Mouse (Mus musculus) heart, adult 2 months (tissue): ENCODE measurements around the gene Zdhhc18.

Experiments used
- CTCF ChIP-seq: fragments of 200-600 bp; IDR thresholded peaks from 2 replicates; pipeline ENCODE4 v1.8.1; 2022; ENCODE audit warnings: antibody characterized with exemption, mild to moderate bottlenecking, moderate library complexity
- EP300 ChIP-seq: fragments of 200-500 bp; IDR thresholded peaks from 2 replicates; pipeline ENCODE4 v1.6.1; 2011; ENCODE audit warnings: low read depth, low read length, control low read depth; ENCODE audit not compliant: insufficient read depth
- POLR2A ChIP-seq: fragments of 200-500 bp; IDR thresholded peaks from 2 replicates; pipeline ENCODE4 v1.6.1; 2011; ENCODE audit warnings: mild to moderate bottlenecking, low read depth, low read length, control low read depth; ENCODE audit not compliant: insufficient read depth

DNA sequence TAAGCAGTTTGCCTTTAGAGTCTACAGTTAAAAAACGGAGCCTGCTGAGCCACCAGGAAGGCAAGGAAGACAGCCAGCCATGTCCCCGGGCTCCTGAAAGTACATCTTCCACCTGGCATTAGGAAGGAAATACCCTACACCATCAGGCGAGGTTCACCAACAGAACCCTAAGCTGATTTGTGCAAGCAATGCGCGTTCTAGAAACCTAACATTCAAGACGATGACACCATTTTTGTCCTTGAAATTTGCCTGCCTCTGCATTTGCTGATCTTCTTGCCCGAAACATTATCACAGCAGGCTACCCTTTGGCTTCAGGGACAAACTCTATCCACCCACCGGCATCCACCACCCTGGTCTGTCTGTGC lies 24.4 kb upstream of the Zdhhc18 start:
- TF ChIP-seq EP300 (no peak), CTCF (no peak), POLR2A (no peak)
